Mouse (Mus musculus) lung, embryonic 16.5 days (tissue): ENCODE results near the gene Sfxn3. TPM values are rescaled to one million over a fixed set of nuclear protein-coding genes. Genes with fewer than 3 reads are reported as not detected.

Source experiments
- ATAC-seq: fragments of 200-750 bp; cut with Nextera tagmentation; 2 replicates; pipeline ENCODE4 v1.8.0; 2017; ENCODE audit warnings: low read depth, mild to moderate bottlenecking, moderate library complexity
- H3K27ac ChIP-seq: fragments of 300-500 bp; sonication (generic); 2 replicates; pipeline ENCODE4 v1.5.1; 2014; ENCODE audit warnings: mild to moderate bottlenecking, control low read depth, low read length
- H3K27me3 ChIP-seq: fragments of 300-500 bp; sonication (generic); 2 replicates; pipeline ENCODE4 v1.6.1; 2014; ENCODE audit warnings: low read depth, low read length, mixed read lengths; ENCODE audit not compliant: control insufficient read depth, insufficient read depth
- H3K36me3 ChIP-seq: fragments of 300-500 bp; sonication (generic); 2 replicates; pipeline ENCODE4 v1.6.1; 2014; ENCODE audit warnings: low read length; ENCODE audit not compliant: control insufficient read depth, insufficient read depth
- H3K4me1 ChIP-seq: fragments of 300-500 bp; sonication (generic); replicated peaks from 2 replicates; pipeline ENCODE4 v1.6.1; 2014; ENCODE audit warnings: low read length, mixed read lengths; ENCODE audit not compliant: control insufficient read depth, insufficient read depth
- H3K4me2 ChIP-seq: fragments of 300-500 bp; sonication (generic); 2 replicates; pipeline ENCODE4 v1.6.1; 2014; ENCODE audit warnings: low read depth, low read length, control low read depth
- H3K4me3 ChIP-seq: fragments of 300-500 bp; sonication (generic); 2 replicates; pipeline ENCODE4 v1.5.1; 2014; ENCODE audit warnings: mild to moderate bottlenecking, low read length, control low read depth
- H3K9ac ChIP-seq: fragments of 300-500 bp; sonication (generic); 2 replicates; pipeline ENCODE4 v1.6.1; 2014; ENCODE audit warnings: low read length, control low read depth
- H3K9me3 ChIP-seq: fragments of 300-500 bp; sonication (generic); 2 replicates; pipeline ENCODE4 v1.6.1; 2016; ENCODE audit warnings: low read length; ENCODE audit not compliant: control insufficient read depth
- WGBS: fragments of 180-500 bp; shearing (Covaris S2); extraction: QIAGEN DNeasy Blood & Tissue Kit; methylation state at CpG from one replicate; pipeline ENCODE4 v1.1.7; 2014; 5-methylcytosine and 5-hydroxymethylcytosine counted together
- polyA plus RNA-seq: library from polyadenylated mRNA; unstranded; fragments of >200 nt; fragmentation: Nextera tagmentation; extraction: Ambion mirVana; gene quantifications from 2 replicates; pipeline ENCODE4 v1.2.1, GENCODE M21; 2015

Sfxn3 gene
- polyA plus RNA-seq: 26.0 and 26.1 TPM in 2 replicates

GRCm38 (mm10) chr19:45047417-45047934, at the start of gene Sfxn3:
TSS of gene Sfxn3 (plus strand) at chr19:45047503.
- Histone ChIP-seq H3K27ac (peak within 1 kb of the TSS; percentile 94), H3K36me3 (peaks cover 2% of the 10 kb centered on the region; the same call in 1 of the 2 replicates), H3K4me3 (peak within 1 kb of the TSS; percentile 58), H3K27me3 (peaks cover 17% of the 10 kb centered on the region), H3K9me3 (no peaks in the 10 kb centered on the region), H3K9ac (peak within 1 kb of the TSS; percentile 69), H3K4me2 (peak within 1 kb of the TSS; percentile 79), H3K4me1 (peaks cover 20% of the 10 kb centered on the region)
- peak; percentile 84 for ATAC-seq
- 0% methylated on average over 26 of the region's 26 CpGs for WGBS

GRCm38 (mm10) chr19:44997786-44998185, 49.5 kb upstream of the Sfxn3 start:
- WGBS: 78% methylated on average over 11 of the region's 11 CpGs
- Histone ChIP-seq H3K9ac (no peak overlapping the region), H3K4me2 (no peak overlapping the region), H3K4me1 (no peaks in the 10 kb centered on the region), H3K9me3 (no peaks in the 10 kb centered on the region), H3K36me3 (no peaks in the 10 kb centered on the region), H3K27ac (no peak overlapping the region), H3K4me3 (no peak overlapping the region), H3K27me3 (no peaks in the 10 kb centered on the region)
- ATAC-seq: no peak

GRCm38 (mm10) chr19:44999647-45000046, 47.7 kb upstream of the Sfxn3 start:
- Histone ChIP-seq H3K27me3 (no peaks in the 10 kb centered on the region), H3K36me3 (peaks cover 9% of the 10 kb centered on the region), H3K9me3 (no peaks in the 10 kb centered on the region), H3K4me1 (no peaks in the 10 kb centered on the region), H3K4me2 (no peak overlapping the region), H3K27ac (no peak overlapping the region), H3K9ac (no peak overlapping the region), H3K4me3 (no peak overlapping the region)
- no peak for ATAC-seq
- 79% methylated on average over 8 of the region's 8 CpGs for WGBS

- H3K4me2 ChIP-seq: no peak overlapping the region
- H3K4me1 ChIP-seq: peaks cover 11% of the 10 kb centered on the region
- H3K9ac ChIP-seq: no peak overlapping the region
- no peak overlapping the region for H3K4me3 ChIP-seq
- no peak overlapping the region for H3K27ac ChIP-seq
- H3K9me3 ChIP-seq: no peaks in the 10 kb centered on the region
- no peak for ATAC-seq
- 54% methylated on average over 3 of the region's 3 CpGs for WGBS
- no peaks in the 10 kb centered on the region for H3K27me3 ChIP-seq
- peaks cover 9% of the 10 kb centered on the region for H3K36me3 ChIP-seq
These were observed 45.0 kb upstream of the Sfxn3 start for GRCm38 (mm10) chr19:45002301-45002700.

- no peak for ATAC-seq
- Histone ChIP-seq H3K4me1 (peaks cover 19% of the 10 kb centered on the region), H3K9ac (no peak overlapping the region), H3K4me3 (no peak overlapping the region), H3K9me3 (no peaks in the 10 kb centered on the region), H3K36me3 (peaks cover 9% of the 10 kb centered on the region), H3K27ac (no peak overlapping the region), H3K27me3 (no peaks in the 10 kb centered on the region), H3K4me2 (no peak overlapping the region)
- 83% methylated on average over 7 of the region's 7 CpGs for WGBS
These were observed 43.4 kb upstream of the Sfxn3 start for GRCm38 (mm10) chr19:45003740-45004516.

- peaks cover 19% of the 10 kb centered on the region for H3K4me1 ChIP-seq
- H3K9me3 ChIP-seq: no peaks in the 10 kb centered on the region
- WGBS: 9% methylated on average over 16 of the region's 16 CpGs
- H3K9ac ChIP-seq: peak within 1 kb of the TSS; percentile 89
- no peaks in the 10 kb centered on the region for H3K27me3 ChIP-seq
- H3K4me2 ChIP-seq: peak within 1 kb of the TSS; percentile 94
- H3K36me3 ChIP-seq: peaks cover 14% of the 10 kb centered on the region
- peak within 1 kb of the TSS; percentile 98 for H3K4me3 ChIP-seq
- no peak for ATAC-seq
- peak within 1 kb of the TSS; percentile 87 for H3K27ac ChIP-seq
These were observed 41.9 kb upstream of the Sfxn3 start, which contains the start of gene Twnk for GRCm38 (mm10) chr19:45005444-45005843. TSS of gene Twnk (plus strand) at chr19:45005663.

- Histone ChIP-seq H3K4me1 (peaks cover 19% of the 10 kb centered on the region), H3K36me3 (peaks cover 21% of the 10 kb centered on the region), H3K27ac (peak within 1 kb of the TSS; percentile 87), H3K27me3 (no peaks in the 10 kb centered on the region), H3K4me2 (peak within 1 kb of the TSS; percentile 94), H3K4me3 (peak within 1 kb of the TSS; percentile 98), H3K9me3 (no peaks in the 10 kb centered on the region), H3K9ac (peak within 1 kb of the TSS; percentile 89)
- WGBS: under 1% methylated on average over 81 of the region's 82 CpGs
- peak; percentile 93 for ATAC-seq
These were observed 41.2 kb upstream of the Sfxn3 start, which contains the start of gene Mrpl43 for GRCm38 (mm10) chr19:45005957-45006712. TSS of gene Mrpl43 (minus strand) at chr19:45006442.

GRCm38 (mm10) chr19:45007021-45007420, 40.3 kb upstream of the Sfxn3 start:
- Histone ChIP-seq H3K9me3 (no peaks in the 10 kb centered on the region), H3K9ac (peak overlapping the region; percentile 89), H3K4me3 (peak overlapping the region; percentile 98), H3K36me3 (peaks cover 28% of the 10 kb centered on the region), H3K4me2 (peak overlapping the region; percentile 94), H3K27ac (peak overlapping the region; percentile 78), H3K4me1 (peaks cover 19% of the 10 kb centered on the region), H3K27me3 (no peaks in the 10 kb centered on the region)
- WGBS: 22% methylated on average over 17 of the region's 17 CpGs
- 0 out of 2 replicates have a peak, but pooled peaks have one; percentile 6 for ATAC-seq
